Mouse (Mus musculus) liver, embryonic 14.5 days (tissue): Measurements from ENCODE around the gene Strn3.

Experiments used
- CTCF ChIP-seq: IDR thresholded peaks from 2 replicates; pipeline ENCODE4 v1.5.1; 2016; ENCODE audit warnings: antibody characterized with exemption, low read depth, control low read depth
- EP300 ChIP-seq: IDR thresholded peaks from 2 replicates; pipeline ENCODE4 v1.6.1; 2016; ENCODE audit warnings: antibody characterized with exemption, low read depth

- TF ChIP-seq CTCF: no peak
- TF ChIP-seq EP300: no peak
Measured at GRCm38 (mm10) chr12:51729058-51729457, 37.4 kb upstream of the Strn3 start.
